Mouse (Mus musculus) macrophage (primary cell): ENCODE results near the gene Vegfa. TPM values are rescaled to one million over a fixed set of nuclear protein-coding genes. Genes with fewer than 3 reads are reported as not detected.
A peak's percentile ranks its signal among the peaks of the same experiment; 100 is the strongest.

Experiments used
- H3K27ac ChIP-seq: fragments of 350-480 bp; formaldehyde crosslinking; 2 replicates; pipeline ENCODE4 v1.9.0; 2021
- H3K36me3 ChIP-seq: fragments of 350-480 bp; formaldehyde crosslinking; 2 replicates; pipeline ENCODE4 v1.9.0; 2021; ENCODE audit errors: inconsistent target
- H3K4me3 ChIP-seq: fragments of 350-480 bp; formaldehyde crosslinking; 2 replicates; pipeline ENCODE4 v1.9.0; 2021; ENCODE audit errors: inconsistent target
- H3K79me2 ChIP-seq: fragments of 350-480 bp; formaldehyde crosslinking; 2 replicates; pipeline ENCODE4 v1.9.0; 2021; ENCODE audit errors: inconsistent target
- WGBS: methylation state at CpG from one replicate; pipeline ENCODE4 v1.1.7; 2026; ENCODE audit warnings: inconsistent platforms; ENCODE audit not compliant: missing documents; 5-methylcytosine and 5-hydroxymethylcytosine counted together
- polyA plus RNA-seq: library from polyadenylated mRNA; stranded (reverse); fragments of 250-400 nt; gene quantifications from 3 replicates; pipeline ENCODE4 v1.2.4, GENCODE M21; 2018; ENCODE audit warnings: inconsistent platforms
- total RNA-seq, 78 experiments: library from RNA; depleted of rRNA; stranded (reverse); fragments of 250-400 nt; gene quantifications; 1 replicate in 9 of 78; 2 replicates in 24 of 78; 3 replicates in 43 of 78; 4 replicates in 2 of 78; pipeline ENCODE4 v1.2.4; 2018; ENCODE audit warnings: inconsistent platforms in 56 of 78

Vegfa gene
- 1,000 to 10,000 TPM in 4 of 26 experiments, 100 to 1,000 TPM in 22; 104 to 2,020 (median 341) TPM for total RNA-seq (2018; cell fraction: chromatin; rRNA removed)
- total RNA-seq (2018; cell fraction: cytosol; rRNA removed) = 100 to 1,000 TPM in 9 of 26 experiments, 10 to 100 TPM in 17; 11.4 to 340 (median 64.7) TPM
- 1,000 to 10,000 TPM in 2 of 26 experiments, 100 to 1,000 TPM in 23, 10 to 100 TPM in 1; 57.3 to 1,113 (median 252) TPM for total RNA-seq (2018; cell fraction: nucleus; rRNA removed)
- 22.8 to 80.7 TPM (median 68.8 TPM) in 3 replicates for polyA plus RNA-seq

DNA sequence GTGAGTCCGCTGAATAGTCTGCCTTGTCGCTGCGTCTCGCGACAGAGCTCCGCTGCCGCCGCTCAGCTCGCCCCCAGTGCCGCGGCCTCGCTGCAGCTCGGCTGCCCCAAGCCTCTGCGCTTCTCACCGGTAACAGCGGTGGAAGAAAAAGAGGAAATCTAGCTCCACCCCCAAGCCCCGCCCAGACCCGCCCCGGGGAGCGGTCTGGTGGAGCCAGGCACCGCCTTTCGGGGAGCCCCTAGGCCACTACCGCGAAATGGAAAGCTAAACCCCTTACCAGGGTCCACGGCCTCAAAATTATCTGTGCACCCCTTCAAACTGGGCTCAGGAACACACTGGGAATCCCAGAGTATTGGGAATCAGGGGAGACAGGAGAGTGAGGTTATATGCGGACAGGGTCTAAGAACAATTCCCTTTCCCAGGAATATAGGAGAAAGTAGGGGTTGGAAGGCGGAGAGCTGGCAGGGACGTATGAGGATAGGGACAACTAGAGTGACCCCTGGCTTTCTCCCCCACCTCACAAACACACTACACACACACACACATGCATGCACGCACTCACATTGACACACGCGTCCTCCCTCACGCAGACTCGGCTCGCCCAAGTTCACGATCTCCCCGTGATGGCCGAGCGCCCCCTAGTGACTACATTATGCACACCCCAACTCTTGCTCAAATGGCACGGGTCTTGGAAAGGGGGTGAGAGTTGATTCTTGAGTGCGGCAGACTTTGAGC, at the start of gene Vegfa:
Gene Vegfa, minus strand, starts transcription at position 113 of the 735 bp plus-strand sequence.
- H3K4me3 ChIP-seq = peak within 1 kb of the TSS; percentile 51
- peak within 1 kb of the TSS; percentile 55 for H3K27ac ChIP-seq
- H3K79me2 ChIP-seq = peaks cover 33% of the 10 kb centered on the region; the same call in 1 of the 2 replicates
- peaks cover 2% of the 10 kb centered on the region; the same call in 1 of the 2 replicates for H3K36me3 ChIP-seq
- 3% methylated on average over 36 of the region's 40 CpGs for WGBS

DNA sequence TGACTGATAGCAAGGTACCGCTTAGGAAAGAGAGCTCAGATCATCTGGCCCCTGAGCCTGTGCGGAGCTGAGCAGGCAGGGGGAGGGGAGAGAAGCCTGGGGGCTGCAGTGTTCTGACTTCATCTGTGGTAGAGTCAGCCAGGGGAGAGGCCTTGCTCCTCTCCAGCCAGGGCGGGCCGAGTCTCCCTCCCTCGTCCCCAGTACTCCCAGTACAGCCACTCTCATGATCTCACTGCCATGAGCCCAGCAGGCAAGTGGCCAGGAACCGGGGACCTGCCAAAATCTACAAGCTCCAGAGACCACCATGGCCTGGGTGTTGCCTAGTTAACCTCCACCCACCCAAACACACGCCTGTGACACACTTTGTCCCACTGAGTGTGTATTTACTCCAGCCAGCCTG, 49.5 kb upstream of the Vegfa start:
- H3K4me3 ChIP-seq = no peak overlapping the region
- WGBS = 96% methylated on average over 7 of the region's 7 CpGs
- no peak overlapping the region for H3K27ac ChIP-seq
- no peaks in the 10 kb centered on the region for H3K79me2 ChIP-seq
- no peaks in the 10 kb centered on the region for H3K36me3 ChIP-seq

DNA sequence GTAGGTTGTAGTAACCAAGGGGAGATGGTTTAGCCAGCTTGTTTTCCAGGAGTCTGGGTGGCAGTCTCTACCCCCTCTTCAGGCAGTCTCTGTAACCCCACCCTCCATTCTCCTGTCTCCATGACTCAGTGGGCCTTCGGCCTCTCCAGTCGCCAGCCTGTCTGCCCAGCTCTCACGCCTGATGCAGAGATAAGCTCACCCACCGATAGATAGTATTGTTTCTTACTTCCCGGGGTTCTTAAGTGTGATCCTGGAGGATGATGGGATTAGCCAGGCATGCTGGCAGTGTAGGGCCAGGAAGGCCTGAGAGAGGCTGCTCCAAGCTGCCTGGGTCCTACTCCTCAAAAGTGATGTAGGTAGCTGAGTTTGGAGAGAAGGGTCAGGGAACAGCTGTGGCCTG, 48.9 kb upstream of the Vegfa start:
- H3K36me3 ChIP-seq = no peaks in the 10 kb centered on the region
- 94% methylated on average over 5 of the region's 5 CpGs for WGBS
- H3K27ac ChIP-seq = no peak overlapping the region
- no peak overlapping the region for H3K4me3 ChIP-seq
- no peaks in the 10 kb centered on the region for H3K79me2 ChIP-seq

DNA sequence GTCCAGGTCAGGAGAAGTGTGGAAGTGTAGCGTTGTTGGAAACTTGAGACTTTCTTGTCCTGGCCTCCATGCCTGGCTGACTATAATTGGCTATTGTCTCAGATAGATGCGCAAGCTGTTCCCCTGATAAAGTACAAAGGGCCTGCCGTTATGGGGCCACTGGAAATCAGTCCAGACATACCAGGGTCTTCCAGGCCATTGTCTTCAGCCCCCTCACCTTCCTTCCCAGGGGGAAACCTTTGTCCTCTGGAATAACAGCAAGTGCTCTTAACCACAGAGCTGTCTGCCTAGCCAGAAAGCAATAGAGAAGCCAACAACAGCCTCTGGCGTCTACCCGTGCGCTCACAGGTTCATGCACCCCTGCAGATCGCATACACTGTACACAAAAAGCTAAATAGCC, 48.2 kb upstream of the Vegfa start:
- 93% methylated on average over 7 of the region's 7 CpGs for whole genome bisulfite sequencing
- H3K36me3 ChIP-seq = no peaks in the 10 kb centered on the region

DNA sequence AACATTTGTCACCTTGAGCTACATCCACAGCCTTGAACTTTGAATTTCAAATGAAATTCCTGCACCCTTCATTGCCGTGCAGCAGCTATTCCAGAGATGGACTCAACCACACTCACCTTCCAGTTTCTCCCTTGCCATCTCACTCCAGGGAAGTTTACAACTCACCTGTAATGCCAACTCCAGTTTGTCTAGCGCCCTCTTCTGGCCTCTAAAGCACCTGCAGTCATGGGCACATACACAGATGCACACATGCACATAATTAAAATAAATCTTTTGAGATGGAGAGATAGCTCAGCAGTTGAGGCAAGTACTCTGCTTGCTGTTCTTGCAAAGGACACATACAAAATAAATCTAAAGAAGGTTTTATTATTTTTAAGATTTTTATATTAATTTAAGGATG, 46.9 kb upstream of the Vegfa start:
- H3K27ac ChIP-seq = no peak overlapping the region
- H3K79me2 ChIP-seq = no peaks in the 10 kb centered on the region
- 83% methylated on average over 2 of the region's 2 CpGs for WGBS
- H3K36me3 ChIP-seq = no peaks in the 10 kb centered on the region
- no peak overlapping the region for H3K4me3 ChIP-seq

More for the DNA sequence above, 48.2 kb upstream of the Vegfa start:
- Histone ChIP-seq H3K27ac (no peak overlapping the region), H3K4me3 (no peak overlapping the region), H3K79me2 (no peaks in the 10 kb centered on the region)

DNA sequence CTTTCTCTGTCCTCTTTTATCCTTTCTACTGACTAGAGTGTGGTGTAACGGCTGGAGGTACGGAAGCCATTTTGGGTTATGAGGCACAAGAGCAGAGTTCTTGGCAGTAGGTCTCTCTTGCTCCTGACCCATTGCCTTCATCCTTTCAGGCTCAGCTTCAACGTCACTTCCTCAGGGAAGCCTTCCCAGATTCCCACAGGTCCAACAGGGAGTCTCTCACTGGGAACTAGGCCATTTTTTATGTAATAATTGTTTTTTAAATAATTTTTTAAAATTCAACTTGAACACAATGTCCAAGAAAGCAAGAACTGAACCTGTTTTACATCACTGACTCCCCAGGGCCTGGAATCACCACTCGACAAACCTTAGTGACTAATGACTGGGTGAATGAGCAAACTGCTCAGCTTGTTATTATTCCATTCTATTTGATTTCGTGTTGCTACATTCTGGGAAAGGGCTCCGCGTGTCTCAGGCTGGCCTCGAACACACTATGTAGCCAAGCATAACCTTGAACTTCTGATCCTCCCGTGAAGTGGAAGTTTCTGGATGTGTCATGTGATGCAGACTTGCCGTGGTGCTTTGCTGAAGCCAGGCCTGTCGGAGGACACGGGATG, 45.9 kb upstream of the Vegfa start:
- Histone ChIP-seq H3K4me3 (no peak overlapping the region), H3K36me3 (no peaks in the 10 kb centered on the region), H3K79me2 (no peaks in the 10 kb centered on the region), H3K27ac (no peak overlapping the region)
- 92% methylated on average over 12 of the region's 12 CpGs for WGBS

DNA sequence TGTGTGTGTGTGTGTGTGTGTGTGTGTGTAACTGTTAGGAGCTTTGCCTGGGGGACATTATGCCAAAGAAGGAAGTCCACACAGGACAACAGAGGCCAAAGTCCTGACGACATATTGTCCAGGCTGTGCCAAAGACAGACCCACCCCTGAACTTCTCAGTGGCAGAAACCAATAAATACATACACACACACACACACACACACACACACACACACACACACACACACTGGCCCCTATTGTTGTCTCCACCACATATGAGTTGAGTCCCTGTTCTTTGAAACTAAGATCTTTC, 44.0 kb upstream of the Vegfa start:
- Histone ChIP-seq H3K27ac (no peak overlapping the region), H3K4me3 (no peak overlapping the region), H3K36me3 (no peaks in the 10 kb centered on the region), H3K79me2 (no peaks in the 10 kb centered on the region)
- 83% methylated on average over 1 of the region's 1 CpGs for WGBS

DNA sequence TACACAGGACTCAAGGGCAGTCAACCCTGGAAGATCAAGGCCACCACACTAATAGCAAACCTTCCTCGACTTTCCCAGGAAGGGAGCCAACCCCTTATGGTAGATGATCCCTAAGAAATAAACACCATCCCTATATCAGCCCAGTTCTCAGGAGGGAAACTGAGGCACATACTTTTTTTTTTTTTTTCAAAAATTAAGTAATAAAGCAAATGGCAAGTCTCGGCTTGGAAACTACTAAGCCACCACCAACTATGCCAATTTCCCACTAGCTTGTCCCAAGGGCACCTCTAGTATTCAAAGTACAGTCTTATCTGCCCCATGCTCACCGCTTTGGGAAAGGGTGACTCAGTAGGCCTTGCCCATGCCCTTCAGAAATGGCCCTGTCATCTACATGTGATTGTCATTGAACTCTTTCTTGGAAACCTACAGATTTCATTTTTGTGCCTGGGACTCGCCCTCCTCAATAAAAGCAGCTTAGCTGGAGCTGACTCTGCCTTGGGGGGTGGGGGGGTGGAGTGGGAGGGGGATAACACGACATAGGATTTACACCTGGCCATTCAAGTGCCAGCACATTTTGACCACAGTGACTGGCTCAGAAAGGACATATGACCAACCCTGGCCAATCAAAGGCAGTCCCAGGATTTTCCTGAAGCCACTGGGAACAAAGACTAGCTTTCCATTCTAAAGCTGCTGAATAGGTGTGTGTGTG, 43.5 kb upstream of the Vegfa start:
- H3K36me3 ChIP-seq = no peaks in the 10 kb centered on the region
- no peak overlapping the region for H3K27ac ChIP-seq
- WGBS = 53% methylated on average over 2 of the region's 5 CpGs
- no peaks in the 10 kb centered on the region for H3K79me2 ChIP-seq
- H3K4me3 ChIP-seq = no peak overlapping the region

DNA sequence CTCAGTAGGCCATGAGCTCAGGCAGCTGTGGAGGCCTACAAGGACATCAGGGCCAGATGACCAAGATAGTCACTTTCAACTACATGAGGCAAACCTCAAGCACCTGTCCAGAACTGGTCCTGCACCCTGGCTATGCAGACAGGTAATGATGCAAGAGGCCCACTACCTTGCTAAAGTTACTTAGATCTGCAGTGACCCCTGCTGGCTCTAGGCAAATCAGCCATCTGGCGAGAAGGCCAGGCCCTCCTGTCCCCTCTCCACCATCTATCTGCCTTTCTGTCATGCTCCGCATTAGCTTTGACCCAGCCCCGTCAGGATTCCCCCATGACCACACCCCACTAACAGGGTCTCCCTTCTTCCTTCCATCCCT, 42.9 kb upstream of the Vegfa start:
- Histone ChIP-seq H3K79me2 (no peaks in the 10 kb centered on the region), H3K4me3 (no peak overlapping the region), H3K36me3 (no peaks in the 10 kb centered on the region), H3K27ac (no peak overlapping the region)
- 58% methylated on average over 3 of the region's 3 CpGs for WGBS

DNA sequence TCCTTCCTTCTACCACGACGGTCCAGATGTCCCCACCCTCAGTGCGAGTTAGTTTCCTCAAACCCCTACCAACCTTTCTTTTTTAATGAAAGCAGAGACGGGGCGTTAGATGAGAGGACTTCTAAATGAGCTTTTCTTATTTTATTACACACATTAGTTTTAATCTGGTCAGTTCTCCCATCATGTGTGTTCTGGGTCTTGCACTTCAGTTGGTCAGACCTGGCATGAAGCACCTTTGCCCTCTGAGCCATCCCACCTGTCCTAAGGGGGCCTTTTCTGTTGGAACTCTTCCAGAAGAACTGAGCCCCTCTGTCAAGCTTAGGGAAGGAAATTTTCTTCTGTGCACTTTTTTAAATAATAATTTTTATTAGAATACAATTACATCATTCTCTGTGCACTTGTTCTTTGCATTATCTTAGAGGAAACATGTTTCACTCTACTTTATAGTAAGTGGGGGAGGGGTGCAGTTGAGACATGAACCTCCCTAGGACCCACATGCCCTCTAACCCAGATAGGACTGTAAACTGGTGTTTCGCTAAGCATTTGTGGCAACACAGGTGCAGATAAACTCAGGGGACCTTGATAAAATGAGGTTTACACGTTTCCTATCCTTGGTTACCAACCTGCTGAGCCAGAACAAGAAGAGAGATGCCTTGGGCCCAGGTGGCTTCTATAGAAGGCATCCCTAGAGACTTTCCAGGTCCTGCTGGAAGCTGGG, 42.4 kb upstream of the Vegfa start:
- 32% methylated on average over 7 of the region's 7 CpGs for WGBS
- Histone ChIP-seq H3K27ac (no peak overlapping the region), H3K4me3 (no peak overlapping the region), H3K36me3 (no peaks in the 10 kb centered on the region), H3K79me2 (no peaks in the 10 kb centered on the region)

DNA sequence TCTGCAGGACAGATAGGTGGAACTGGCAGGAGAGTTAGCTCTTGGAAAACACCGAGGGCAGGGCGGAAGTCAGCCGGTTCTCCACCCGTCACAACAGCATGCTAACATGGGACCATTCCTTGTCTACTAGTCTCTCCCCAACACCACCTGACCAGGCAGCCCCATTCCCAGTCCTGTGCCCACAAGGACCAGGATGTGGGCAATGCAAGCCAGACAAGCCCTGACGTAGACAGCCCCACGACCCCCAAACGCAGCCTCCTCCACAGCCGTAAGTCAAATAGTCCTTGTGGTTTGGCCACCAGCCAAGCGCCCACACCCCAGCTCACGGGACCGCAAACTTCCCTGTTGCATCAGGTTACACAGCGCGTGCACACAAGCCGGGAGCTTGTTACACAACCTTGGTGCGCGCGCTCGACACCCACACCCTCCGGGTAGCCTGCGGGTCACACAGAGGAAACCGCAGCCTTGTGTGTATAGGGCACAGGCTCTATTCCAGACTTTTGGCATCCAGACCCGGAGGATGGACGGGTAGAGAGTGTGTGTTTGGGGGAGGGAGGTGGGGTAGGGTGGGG, 41.6 kb upstream of the Vegfa start:
- no peak overlapping the region for H3K4me3 ChIP-seq

DNA sequence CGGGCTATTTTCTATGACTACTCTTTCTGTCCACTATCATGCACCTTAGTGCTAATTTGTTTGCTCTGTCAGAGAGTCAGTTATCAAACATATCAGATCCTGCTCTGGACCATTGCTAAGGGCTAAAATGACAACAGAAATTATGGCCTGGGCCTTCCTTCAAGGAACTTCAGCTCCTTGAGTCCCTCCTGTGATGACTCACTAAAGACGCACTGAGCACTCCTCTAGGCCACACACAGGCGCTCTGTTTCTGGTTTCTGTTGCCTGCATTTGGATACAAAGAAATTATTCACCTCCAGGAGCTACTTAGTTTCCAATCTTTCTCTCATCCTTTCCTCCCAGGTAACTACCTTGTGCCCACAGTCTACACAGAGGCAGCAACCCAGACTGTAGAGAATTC, 39.4 kb upstream of the Vegfa start:
- 88% methylated on average over 3 of the region's 3 CpGs for WGBS
- H3K27ac ChIP-seq = no peak overlapping the region
- H3K36me3 ChIP-seq = no peaks in the 10 kb centered on the region

More for the DNA sequence above, 41.6 kb upstream of the Vegfa start:
- no peak overlapping the region for H3K27ac ChIP-seq
- no peaks in the 10 kb centered on the region for H3K36me3 ChIP-seq
- H3K79me2 ChIP-seq = no peaks in the 10 kb centered on the region
- 3% methylated on average over 23 of the region's 23 CpGs for WGBS

DNA sequence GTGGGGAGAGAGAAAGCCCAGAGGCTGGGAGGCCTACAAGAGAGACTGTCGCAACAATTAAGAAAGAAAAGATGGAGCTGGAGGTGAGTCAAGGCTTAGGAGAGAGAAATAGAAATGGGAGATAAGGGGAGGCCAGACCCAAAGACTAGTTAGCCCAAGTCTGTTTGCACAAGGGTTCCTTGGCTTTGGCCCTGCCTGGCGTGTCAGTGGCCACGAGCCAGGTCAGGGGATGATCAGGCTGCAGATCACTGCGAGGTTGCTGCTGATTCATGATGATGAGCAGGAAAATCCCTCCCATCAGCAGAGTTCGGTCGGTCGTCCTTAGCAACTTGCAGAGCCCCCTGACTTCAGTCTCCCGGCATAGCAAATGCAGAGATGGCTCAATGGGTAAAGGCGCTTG, 37.9 kb upstream of the Vegfa start:
- no peaks in the 10 kb centered on the region for H3K36me3 ChIP-seq
- no peak overlapping the region for H3K27ac ChIP-seq
- H3K4me3 ChIP-seq = no peak overlapping the region
- no peaks in the 10 kb centered on the region for H3K79me2 ChIP-seq
- WGBS = 73% methylated on average over 9 of the region's 9 CpGs

More for the DNA sequence above, 39.4 kb upstream of the Vegfa start:
- no peaks in the 10 kb centered on the region for H3K79me2 ChIP-seq
- H3K4me3 ChIP-seq = no peak overlapping the region

DNA sequence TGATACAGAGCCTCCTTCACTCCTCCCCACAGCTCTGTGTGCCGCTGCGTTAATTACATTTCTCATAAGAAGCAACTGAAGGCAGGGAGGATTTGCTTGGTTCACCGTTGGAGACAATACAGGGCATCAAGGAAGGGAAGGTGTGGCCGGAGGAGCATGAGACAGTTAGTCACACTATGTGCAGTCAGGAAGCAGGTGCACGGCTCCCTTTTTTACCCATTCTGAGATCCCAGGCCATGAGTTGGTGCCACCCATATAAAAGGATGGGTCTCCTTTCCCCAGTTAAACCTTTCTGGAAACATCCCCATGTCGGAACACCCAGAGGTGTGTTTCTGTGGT, 31.8 kb upstream of the Vegfa start:
- Histone ChIP-seq H3K27ac (no peak overlapping the region), H3K4me3 (no peak overlapping the region), H3K36me3 (no peaks in the 10 kb centered on the region), H3K79me2 (no peaks in the 10 kb centered on the region)
- WGBS = 51% methylated on average over 6 of the region's 6 CpGs
